Mouse (Mus musculus): ENCODE results near the gene Cdh15. TPM values are rescaled to one million over a fixed set of nuclear protein-coding genes. Genes with fewer than 3 reads are reported as not detected.

The Cdh15 gene
- polyA plus RNA-seq, 1 experiment, result not detected

DNA sequence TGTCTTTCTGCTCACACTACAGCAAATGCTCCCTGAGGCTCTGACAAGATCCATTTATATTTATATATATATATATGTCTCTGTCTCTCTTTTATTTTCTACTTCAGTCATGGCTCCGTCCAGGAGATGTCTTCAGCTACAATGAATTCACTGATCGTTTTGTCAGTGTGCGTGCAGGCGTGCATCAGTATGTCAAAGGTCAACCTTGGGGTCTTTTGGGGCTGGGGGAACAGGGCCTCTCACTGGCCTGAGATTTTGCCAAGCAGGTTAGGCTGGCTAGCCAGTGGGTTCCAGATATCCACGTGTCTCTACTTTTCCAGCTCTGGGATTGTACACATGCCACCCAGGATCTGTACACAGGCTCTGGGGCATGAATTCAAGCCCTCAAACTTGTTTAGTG is 55.2 kb downstream of the Cdh15 start:
- no peak overlapping the region for H3K4me3 ChIP-seq (ENCODE audit: insufficient read depth, low read depth, low read length)
- H3K4me1 ChIP-seq (ENCODE audit: control insufficient read depth, insufficient read depth, low read length), result peaks cover 34% of the 10 kb centered on the region
- 73% methylated on average over 5 of the region's 5 CpGs for WGBS
- no peak overlapping the region for H3K27ac ChIP-seq (ENCODE audit: insufficient read depth, low read depth, low read length)
- TF ChIP-seq POLR2A (IDR thresholded peaks at IDR 0.05; ENCODE audit: insufficient read depth, low read depth, low read length) (no peak), CTCF (IDR thresholded peaks at IDR 0.05; ENCODE audit: insufficient read depth, low read depth, low read length) (no peak)

DNA sequence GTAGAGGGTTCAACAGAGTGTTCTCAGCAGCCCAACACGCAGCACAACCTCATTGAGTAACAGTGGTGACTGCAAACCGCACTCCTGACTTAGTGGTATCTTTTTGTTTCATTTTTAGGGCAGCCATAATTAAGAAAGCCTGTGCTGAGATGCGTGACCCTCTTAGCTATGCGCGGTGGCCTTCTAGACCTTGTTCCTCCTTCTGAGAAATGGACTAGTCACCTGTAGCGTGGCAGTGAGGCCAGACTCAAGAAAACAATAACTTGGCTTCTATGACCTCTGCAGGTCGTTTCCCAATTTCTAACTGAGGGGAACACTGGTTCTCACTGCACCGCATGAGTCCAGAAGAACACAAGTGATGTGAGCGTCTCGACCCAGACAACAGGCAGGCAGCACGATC is 56.7 kb downstream of the Cdh15 start:
- 90% methylated on average over 11 of the region's 11 CpGs for WGBS
- Histone ChIP-seq H3K4me1 (ENCODE audit: control insufficient read depth, insufficient read depth, low read length) (peaks cover 32% of the 10 kb centered on the region), H3K4me3 (ENCODE audit: insufficient read depth, low read depth, low read length) (no peak overlapping the region), H3K27ac (ENCODE audit: insufficient read depth, low read depth, low read length) (no peak overlapping the region)
- TF ChIP-seq CTCF (IDR thresholded peaks at IDR 0.05; ENCODE audit: insufficient read depth, low read depth, low read length) (no peak), POLR2A (IDR thresholded peaks at IDR 0.05; ENCODE audit: insufficient read depth, low read depth, low read length) (no peak)

DNA sequence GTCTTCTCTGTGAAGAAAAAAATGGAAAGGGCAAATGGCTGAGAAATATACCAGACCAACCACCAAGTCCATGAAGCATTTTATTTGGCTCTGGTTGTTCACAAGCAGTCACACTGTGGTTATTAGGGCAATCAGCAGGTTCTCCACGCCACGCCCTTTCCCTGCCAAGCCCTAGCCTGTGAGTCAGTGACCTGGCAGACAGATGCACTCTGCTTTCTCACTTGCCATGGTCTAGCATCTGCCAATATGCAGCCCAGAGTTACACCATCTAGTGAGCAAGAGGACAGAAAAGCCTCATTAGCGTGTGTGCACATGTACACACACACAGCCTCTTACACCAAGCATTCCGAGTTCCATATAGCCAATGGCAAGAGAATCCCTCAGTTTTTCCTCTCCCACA is 57.6 kb downstream of the Cdh15 start:
- WGBS, result 74% methylated on average over 4 of the region's 4 CpGs
- Histone ChIP-seq H3K4me1 (ENCODE audit: control insufficient read depth, insufficient read depth, low read length) (peaks cover 27% of the 10 kb centered on the region), H3K4me3 (ENCODE audit: insufficient read depth, low read depth, low read length) (no peak overlapping the region), H3K27ac (ENCODE audit: insufficient read depth, low read depth, low read length) (no peak overlapping the region)
- TF ChIP-seq CTCF (IDR thresholded peaks at IDR 0.05; ENCODE audit: insufficient read depth, low read depth, low read length) (no peak), POLR2A (IDR thresholded peaks at IDR 0.05; ENCODE audit: insufficient read depth, low read depth, low read length) (no peak)

DNA sequence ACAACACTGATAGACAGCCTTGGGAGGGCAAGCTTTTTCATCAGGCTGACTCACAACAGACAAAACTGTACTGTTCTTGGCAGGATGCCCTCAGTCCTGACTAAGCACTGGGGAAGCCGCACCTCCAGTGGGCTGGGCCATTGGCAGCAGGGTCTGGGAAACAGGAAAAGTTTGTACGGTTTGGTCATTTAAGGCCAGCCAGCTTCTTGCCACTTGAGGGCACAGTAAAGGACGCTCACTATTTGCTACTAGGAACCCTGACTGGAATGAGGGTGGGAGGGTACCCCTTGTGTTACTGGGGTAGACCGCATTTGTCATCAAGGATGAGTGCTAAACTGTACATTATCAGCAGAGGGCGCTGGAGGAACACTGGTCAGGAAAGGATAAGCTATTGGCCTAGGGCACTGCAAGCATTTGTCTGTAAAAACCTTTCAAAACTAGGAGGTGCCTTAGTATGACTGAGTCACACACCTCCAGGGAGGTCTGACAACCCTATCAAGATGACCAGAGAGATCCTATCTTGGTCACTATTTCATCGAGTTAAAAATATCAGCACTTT is 58.8 kb downstream of the Cdh15 start:
- WGBS, result 5% methylated on average over 6 of the region's 6 CpGs
- H3K4me1 ChIP-seq (ENCODE audit: control insufficient read depth, insufficient read depth, low read length), result peaks cover 21% of the 10 kb centered on the region
- H3K4me3 ChIP-seq (ENCODE audit: insufficient read depth, low read depth, low read length), result no peak overlapping the region
- no peak for TF ChIP-seq POLR2A (IDR thresholded peaks at IDR 0.05; ENCODE audit: insufficient read depth, low read depth, low read length)
- 0 out of 2 replicates have a peak, but pooled peaks have one; percentile 30 for TF ChIP-seq CTCF (IDR thresholded peaks at IDR 0.05; ENCODE audit: insufficient read depth, low read depth, low read length)
- peak overlapping the region; percentile 59 for H3K27ac ChIP-seq (ENCODE audit: insufficient read depth, low read depth, low read length)

DNA sequence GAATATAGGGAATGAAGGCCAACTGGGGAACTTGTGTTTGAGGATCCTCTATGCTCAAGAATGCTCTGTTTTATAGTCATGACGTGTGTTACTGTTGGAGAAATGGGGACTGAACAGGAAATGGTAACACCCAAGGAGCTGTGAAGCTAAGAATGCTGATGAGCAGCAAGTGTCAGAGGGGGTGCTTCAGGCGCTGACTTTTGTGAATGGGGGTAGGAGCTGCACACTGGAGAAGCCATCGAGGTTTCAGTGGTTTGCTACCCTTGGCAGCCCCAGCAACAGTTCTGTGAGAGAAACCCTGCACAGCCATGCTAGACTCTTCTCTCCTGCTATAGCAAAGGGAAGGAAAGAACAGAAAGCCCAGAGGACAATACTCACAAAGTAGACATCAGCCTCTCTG is 64.4 kb downstream of the Cdh15 start:
- 70% methylated on average over 3 of the region's 3 CpGs for WGBS
- Histone ChIP-seq H3K4me1 (ENCODE audit: control insufficient read depth, insufficient read depth, low read length) (peaks cover 4% of the 10 kb centered on the region), H3K4me3 (ENCODE audit: insufficient read depth, low read depth, low read length) (no peak overlapping the region), H3K27ac (ENCODE audit: insufficient read depth, low read depth, low read length) (no peak overlapping the region)
- TF ChIP-seq POLR2A (IDR thresholded peaks at IDR 0.05; ENCODE audit: insufficient read depth, low read depth, low read length) (no peak), CTCF (IDR thresholded peaks at IDR 0.05; ENCODE audit: insufficient read depth, low read depth, low read length) (no peak)

DNA sequence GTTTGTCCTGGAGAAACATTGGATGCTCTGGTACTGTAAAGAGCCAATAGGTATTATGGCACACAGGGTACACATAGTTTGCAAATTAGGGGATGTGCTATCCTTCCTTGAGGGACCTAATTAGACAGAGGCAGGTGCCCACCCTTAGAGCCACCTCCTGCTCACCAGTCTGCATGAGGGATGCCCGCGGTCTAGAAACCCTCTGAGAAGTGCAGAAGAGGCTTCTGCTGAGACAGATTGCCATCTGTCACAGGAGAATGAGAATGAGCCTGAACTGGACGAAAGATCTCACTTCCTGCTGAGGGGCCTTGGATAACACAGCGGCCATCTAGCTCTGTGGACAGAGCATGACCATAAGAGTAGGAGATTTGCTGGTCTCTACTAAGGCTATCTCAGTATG is 65.1 kb downstream of the Cdh15 start:
- Histone ChIP-seq H3K4me3 (ENCODE audit: insufficient read depth, low read depth, low read length) (no peak overlapping the region), H3K27ac (ENCODE audit: insufficient read depth, low read depth, low read length) (no peak overlapping the region), H3K4me1 (ENCODE audit: control insufficient read depth, insufficient read depth, low read length) (peaks cover 8% of the 10 kb centered on the region)
- TF ChIP-seq CTCF (IDR thresholded peaks at IDR 0.05; ENCODE audit: insufficient read depth, low read depth, low read length) (no peak), POLR2A (IDR thresholded peaks at IDR 0.05; ENCODE audit: insufficient read depth, low read depth, low read length) (no peak)
- WGBS, result 87% methylated on average over 4 of the region's 4 CpGs

DNA sequence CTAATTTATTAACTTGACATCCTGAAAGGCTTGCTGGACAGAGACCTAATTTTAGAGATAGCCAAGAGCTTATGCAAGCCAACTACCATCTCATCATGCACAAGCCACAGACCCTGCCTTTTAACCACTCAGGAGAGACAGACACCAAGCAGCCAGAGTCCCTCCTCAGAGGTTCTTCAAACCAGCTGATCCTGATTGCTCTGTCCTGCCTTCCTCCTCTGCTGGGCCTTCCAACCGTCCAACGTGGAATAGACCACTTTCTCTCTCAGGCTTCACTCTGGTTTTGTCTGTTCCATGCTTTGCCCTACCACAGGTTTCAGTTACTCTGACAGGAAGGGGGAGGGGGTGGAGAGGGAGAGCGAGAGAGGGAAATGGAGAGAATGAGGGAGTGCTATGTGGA is 69.0 kb downstream of the Cdh15 start:
- Histone ChIP-seq H3K4me3 (ENCODE audit: insufficient read depth, low read depth, low read length) (no peak overlapping the region), H3K27ac (ENCODE audit: insufficient read depth, low read depth, low read length) (no peak overlapping the region), H3K4me1 (ENCODE audit: control insufficient read depth, insufficient read depth, low read length) (peaks cover 20% of the 10 kb centered on the region)
- TF ChIP-seq CTCF (IDR thresholded peaks at IDR 0.05; ENCODE audit: insufficient read depth, low read depth, low read length), result no peak
- TF ChIP-seq POLR2A (IDR thresholded peaks at IDR 0.05; ENCODE audit: insufficient read depth, low read depth, low read length), result no peak
- WGBS, result 57% methylated on average over 3 of the region's 3 CpGs

Other genes with a start within 250 kb of the Cdh15 start
- gene Galns, start 236.5 kb upstream of the Cdh15 start, polyA plus RNA-seq (2012; ENCODE audit: insufficient read depth, insufficient read length, low replicate concordance, missing spikeins), result not detected in 2 replicates
- not detected in 2 replicates for gene Trappc2l, start 236.3 kb upstream of the Cdh15 start, polyA plus RNA-seq (2012; ENCODE audit: insufficient read depth, insufficient read length, low replicate concordance, missing spikeins)
- gene Pabpn1l, start 225.2 kb upstream of the Cdh15 start, polyA plus RNA-seq (2012; ENCODE audit: insufficient read depth, insufficient read length, low replicate concordance, missing spikeins), result not detected in 2 replicates
- not detected in 2 replicates for gene Cbfa2t3, start 148.9 kb upstream of the Cdh15 start, polyA plus RNA-seq (2012; ENCODE audit: insufficient read depth, insufficient read length, low replicate concordance, missing spikeins)
- gene Acsf3, start 72.5 kb upstream of the Cdh15 start, polyA plus RNA-seq (2012; ENCODE audit: insufficient read depth, insufficient read length, low replicate concordance, missing spikeins), result not detected in 2 replicates
- gene Ankrd11, start 194.3 kb downstream of the Cdh15 start, polyA plus RNA-seq (2012; ENCODE audit: insufficient read depth, insufficient read length, low replicate concordance, missing spikeins), result 219 and 228 TPM in 2 replicates
- 361 TPM in 1 of 2 replicates, not detected in the other for gene Spg7, start 215.0 kb downstream of the Cdh15 start, polyA plus RNA-seq (2012; ENCODE audit: insufficient read depth, insufficient read length, low replicate concordance, missing spikeins)

Measured in olfactory bulb, adult 2 months (tissue).